Mouse (Mus musculus): ENCODE measurements around the gene Ppp1r14d. TPM values are rescaled to one million over a fixed set of nuclear protein-coding genes. Genes with fewer than 3 reads are reported as not detected.

Ppp1r14d gene
- total RNA-seq, 1 experiment = 1.6 TPM

GRCm38 (mm10) chr2:119170282-119170681 lies 59.4 kb downstream of the Ppp1r14d start:
- DNase-seq (ENCODE audit: low read depth, low spot score) = no peak
- no peak overlapping the region for H3K27ac ChIP-seq (ENCODE audit: insufficient read depth, low read depth, low read length, poor library complexity, severe bottlenecking)
- TF ChIP-seq CHD2 (IDR thresholded peaks at IDR 0.05; ENCODE audit: low read depth, low read length) = no peak
- TF ChIP-seq MAFK (IDR thresholded peaks at IDR 0.05; ENCODE audit: insufficient read depth, low read depth, low read length) = no peak
- no peak for TF ChIP-seq ZC3H11A (IDR thresholded peaks at IDR 0.05; ENCODE audit: borderline replicate concordance, low read depth, low read length)
- no peak for TF ChIP-seq ZNF384 (IDR thresholded peaks at IDR 0.05; ENCODE audit: low read depth, low read length)
- TF ChIP-seq HCFC1 (IDR thresholded peaks at IDR 0.05; ENCODE audit: borderline replicate concordance, insufficient read depth, low read length) = no peak
- H3K9me3 ChIP-seq (ENCODE audit: control insufficient read depth, insufficient read depth, low read depth, low read length) = no peaks in the 10 kb centered on the region
- H3K36me3 ChIP-seq (ENCODE audit: control insufficient read depth, insufficient read depth, low read length, poor library complexity, severe bottlenecking) = no peaks in the 10 kb centered on the region
- H3K4me3 ChIP-seq (ENCODE audit: insufficient read depth in 1 of 2, low read depth in 1 of 2, low read length in 2 of 2, poor library complexity in 1 of 2, severe bottlenecking in 1 of 2) = no peak overlapping the region
- H3K9ac ChIP-seq (ENCODE audit: insufficient read depth, low read depth, low read length, poor library complexity, severe bottlenecking) = no peak overlapping the region
- peaks cover 0 to 5% of the 10 kb centered on the region in 2 experiments; a peak in 1 of 4 replicates for H3K4me1 ChIP-seq (ENCODE audit: control insufficient read depth in 2 of 2, insufficient read depth in 2 of 2, low read length in 2 of 2, poor library complexity in 1 of 2)
- in situ Hi-C loops (cut with MboI; ENCODE audit: low sequenced_read_pairs in 2 of 2, unreplicated experiment in 2 of 2) = no loop called here

Other genes with a start within 250 kb of the Ppp1r14d start
- gene Ccdc32, start 200.5 kb downstream of the Ppp1r14d start, total RNA-seq (2012; rRNA removed) = 5.2 and 6.3 TPM in 2 replicates
- 20.8 and 23.4 TPM in 2 replicates for gene Rpusd2, start 195.1 kb downstream of the Ppp1r14d start, total RNA-seq (2012; rRNA removed)
- 25.5 and 31.4 TPM in 2 replicates for gene Knl1, start 182.8 kb downstream of the Ppp1r14d start, total RNA-seq (2012; rRNA removed)
- 37.3 and 42.2 TPM in 2 replicates for gene Rad51, start 117.1 kb downstream of the Ppp1r14d start, total RNA-seq (2012; rRNA removed)
- gene Rmdn3, start 72.9 kb downstream of the Ppp1r14d start, total RNA-seq (2012; rRNA removed) = 72.9 and 95.9 TPM in 2 replicates
- gene Gchfr, start 62.1 kb downstream of the Ppp1r14d start, total RNA-seq (2012; rRNA removed) = 12.7 and 14.1 TPM in 2 replicates
- 0.37 and 0.45 TPM in 2 replicates for gene Gm14137, start 55.4 kb downstream of the Ppp1r14d start, total RNA-seq (2012; rRNA removed)
- 15.7 and 19.8 TPM in 2 replicates for gene Zfyve19, start 21.3 kb downstream of the Ppp1r14d start, total RNA-seq (2012; rRNA removed)
- gene Dnajc17, start 21.1 kb downstream of the Ppp1r14d start, total RNA-seq (2012; rRNA removed) = 11.7 and 15.2 TPM in 2 replicates
- gene Spint1, start 7.5 kb upstream of the Ppp1r14d start, total RNA-seq (2012; rRNA removed) = 80.3 and 167 TPM in 2 replicates
- 1.8 and 1.9 TPM in 2 replicates for gene Rhov, start 41.4 kb upstream of the Ppp1r14d start, total RNA-seq (2012; rRNA removed)
- 17.0 and 17.8 TPM in 2 replicates for gene Vps18, start 58.8 kb upstream of the Ppp1r14d start, total RNA-seq (2012; rRNA removed)
- gene Dll4, start 95.9 kb upstream of the Ppp1r14d start, total RNA-seq (2012; rRNA removed) = 0.27 and 0.42 TPM in 2 replicates
- gene Chac1, start 121.3 kb upstream of the Ppp1r14d start, total RNA-seq (2012; rRNA removed) = 20.9 and 31.0 TPM in 2 replicates
- 38.8 and 39.2 TPM in 2 replicates for gene Ino80, start 247.8 kb upstream of the Ppp1r14d start, total RNA-seq (2012; rRNA removed)